Mouse (Mus musculus) stomach, postnatal 0 days (tissue): ENCODE results near the gene Amz2. TPM values are rescaled to one million over a fixed set of nuclear protein-coding genes. Genes with fewer than 3 reads are reported as not detected.
A peak's percentile ranks its signal among the peaks of the same experiment; 100 is the strongest.

Experiments
- ATAC-seq: fragments of 200-750 bp; cut with Nextera tagmentation; 2 replicates; pipeline ENCODE4 v1.8.0; 2017; ENCODE audit not compliant: low FRiP score, low TSS enrichment
- DNase-seq: peaks from one replicate; pipeline ENCODE4 v3.0.0-alpha.2; 2016; ENCODE audit warnings: low spot score
- H3K27ac ChIP-seq: fragments of 300-500 bp; sonication (generic); replicated peaks from 2 replicates; pipeline ENCODE4 v1.5.1; 2014; ENCODE audit warnings: mild to moderate bottlenecking, control low read depth
- H3K27me3 ChIP-seq: fragments of 300-500 bp; sonication (generic); 2 replicates; pipeline ENCODE4 v1.6.1; 2014; ENCODE audit warnings: low read length; ENCODE audit not compliant: control insufficient read depth, insufficient read depth
- H3K36me3 ChIP-seq: fragments of 300-500 bp; sonication (generic); 2 replicates; pipeline ENCODE4 v1.6.1; 2014; ENCODE audit warnings: low read length, mixed read lengths; ENCODE audit not compliant: control insufficient read depth, insufficient read depth
- H3K4me1 ChIP-seq: fragments of 300-500 bp; sonication (generic); replicated peaks from 2 replicates; pipeline ENCODE4 v1.6.1; 2014; ENCODE audit warnings: antibody characterized with exemption; ENCODE audit not compliant: control insufficient read depth, insufficient read depth
- H3K4me2 ChIP-seq: fragments of 300-500 bp; sonication (generic); replicated peaks from 2 replicates; pipeline ENCODE4 v1.6.1; 2014; ENCODE audit warnings: low read depth, mild to moderate bottlenecking, control low read depth, moderate library complexity
- H3K4me3 ChIP-seq: fragments of 300-500 bp; sonication (generic); 2 replicates; pipeline ENCODE4 v1.5.1; 2014; ENCODE audit warnings: low read depth, low read length, control low read depth
- H3K9ac ChIP-seq: fragments of 300-500 bp; sonication (generic); 2 replicates; pipeline ENCODE4 v1.6.1; 2014; ENCODE audit warnings: mild to moderate bottlenecking, low read length, control low read depth, mixed read lengths
- H3K9me3 ChIP-seq: fragments of 300-500 bp; sonication (generic); 2 replicates; pipeline ENCODE4 v1.6.1; 2016; ENCODE audit warnings: low read length; ENCODE audit not compliant: control insufficient read depth
- CTCF ChIP-seq: IDR thresholded peaks from 2 replicates; pipeline ENCODE4 v1.5.1; 2016; ENCODE audit warnings: antibody characterized with exemption, low read depth, mild to moderate bottlenecking, moderate library complexity
- EP300 ChIP-seq: optimal IDR thresholded peaks from 2 replicates; pipeline ENCODE3; 2016; ENCODE audit warnings: antibody characterized with exemption
- WGBS: fragments of 180-500 bp; shearing (Covaris S2); extraction: QIAGEN DNeasy Blood & Tissue Kit; methylation state at CpG from one replicate; pipeline ENCODE4 v1.1.7; 2014; 5-methylcytosine and 5-hydroxymethylcytosine counted together
- polyA plus RNA-seq: library from polyadenylated mRNA; unstranded; fragments of >200 nt; fragmentation: Nextera tagmentation; extraction: Ambion mirVana; gene quantifications from 2 replicates; pipeline ENCODE4 v1.2.1, GENCODE M21; 2015

Gene Amz2
- polyA plus RNA-seq, result 21.5 and 22.1 TPM in 2 replicates

- ATAC-seq (peak; percentile 96), DNase-seq (peak; percentile 100)
- H3K4me2 ChIP-seq, result peak within 1 kb of the TSS; percentile 64
- peak within 1 kb of the TSS; percentile 69 for H3K9ac ChIP-seq
- no peaks in the 10 kb centered on the region for H3K27me3 ChIP-seq
- no peaks in the 10 kb centered on the region; the same call in 1 of the 2 replicates for H3K4me1 ChIP-seq
- under 1% methylated on average over 62 of the region's 65 CpGs for WGBS
- no peaks in the 10 kb centered on the region; the same call in 1 of the 2 replicates for H3K9me3 ChIP-seq
- peak within 1 kb of the TSS; percentile 88 for H3K27ac ChIP-seq
- peak within 1 kb of the TSS; percentile 63 for H3K4me3 ChIP-seq
- 0 out of 2 replicates have a peak, but pooled peaks cover 4% of the 10 kb centered on the region for H3K36me3 ChIP-seq
- peak; percentile 90 for TF ChIP-seq CTCF
- no peak for TF ChIP-seq EP300
These were observed at the start of gene Amz2 for GRCm38 (mm10) chr11:109425392-109426271. Amz2 (plus strand) TSS chr11:109425946.

- no peak for DNase-seq
- H3K27ac ChIP-seq, result 0 out of 2 replicates have a peak overlapping the region, but pooled peaks have one; percentile 45
These were observed 49.1 kb upstream of the Amz2 start for GRCm38 (mm10) chr11:109376484-109377143.

DNA sequence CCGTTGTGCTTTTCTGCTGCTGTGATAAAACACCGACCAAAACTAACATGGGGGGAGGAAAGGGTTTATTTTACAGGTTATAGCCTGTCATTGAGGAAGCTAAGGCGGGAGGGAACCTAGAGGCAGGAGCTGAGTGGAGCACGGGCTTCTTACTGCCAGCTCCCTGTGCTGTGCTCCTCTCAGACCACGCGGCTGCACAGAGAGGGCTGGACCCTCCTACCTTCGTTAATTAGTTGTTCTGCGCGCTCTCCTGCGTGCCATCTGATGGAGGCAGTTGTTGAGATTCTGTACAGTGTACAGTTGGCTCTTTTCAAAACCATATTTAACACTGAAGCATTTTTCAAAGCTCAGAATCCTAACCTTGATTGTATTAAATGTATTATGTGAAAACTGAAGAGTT is 48.3 kb upstream of the Amz2 start:
- H3K36me3 ChIP-seq, result peaks cover 2% of the 10 kb centered on the region; the same call in 1 of the 2 replicates
- H3K27me3 ChIP-seq, result no peaks in the 10 kb centered on the region
- H3K9ac ChIP-seq, result 0 out of 2 replicates have a peak overlapping the region, but pooled peaks have one; percentile 18
- H3K27ac ChIP-seq, result 0 out of 2 replicates have a peak overlapping the region, but pooled peaks have one; percentile 18
- H3K9me3 ChIP-seq, result no peaks in the 10 kb centered on the region
- no peak overlapping the region for H3K4me3 ChIP-seq
- H3K4me2 ChIP-seq, result no peak overlapping the region
- ATAC-seq, result no peak
- 45% methylated on average over 10 of the region's 10 CpGs for WGBS
- H3K4me1 ChIP-seq, result peaks cover 6% of the 10 kb centered on the region
- TF ChIP-seq CTCF, result no peak
- TF ChIP-seq EP300, result no peak
- DNase-seq, result no peak

More at GRCm38 (mm10) chr11:109376484-109377143, 49.1 kb upstream of the Amz2 start:
- Histone ChIP-seq H3K4me3 (no peak overlapping the region), H3K27me3 (no peaks in the 10 kb centered on the region), H3K9me3 (no peaks in the 10 kb centered on the region), H3K4me2 (no peak overlapping the region), H3K4me1 (peaks cover 6% of the 10 kb centered on the region), H3K36me3 (peaks cover 2% of the 10 kb centered on the region; the same call in 1 of the 2 replicates), H3K9ac (no peak overlapping the region)
- no peak for ATAC-seq
- no peak for TF ChIP-seq CTCF
- no peak for TF ChIP-seq EP300
- WGBS, result 25% methylated on average over 7 of the region's 7 CpGs

GRCm38 (mm10) chr11:109378051-109378450 is 47.7 kb upstream of the Amz2 start:
- WGBS, result 43% methylated on average over 7 of the region's 7 CpGs
- Histone ChIP-seq H3K9ac (no peak overlapping the region), H3K27me3 (no peaks in the 10 kb centered on the region), H3K9me3 (no peaks in the 10 kb centered on the region), H3K4me2 (no peak overlapping the region), H3K4me3 (no peak overlapping the region), H3K4me1 (peaks cover 6% of the 10 kb centered on the region), H3K27ac (no peak overlapping the region), H3K36me3 (peaks cover 2% of the 10 kb centered on the region)
- ATAC-seq (no peak), DNase-seq (no peak)
- TF ChIP-seq EP300, result no peak

DNA sequence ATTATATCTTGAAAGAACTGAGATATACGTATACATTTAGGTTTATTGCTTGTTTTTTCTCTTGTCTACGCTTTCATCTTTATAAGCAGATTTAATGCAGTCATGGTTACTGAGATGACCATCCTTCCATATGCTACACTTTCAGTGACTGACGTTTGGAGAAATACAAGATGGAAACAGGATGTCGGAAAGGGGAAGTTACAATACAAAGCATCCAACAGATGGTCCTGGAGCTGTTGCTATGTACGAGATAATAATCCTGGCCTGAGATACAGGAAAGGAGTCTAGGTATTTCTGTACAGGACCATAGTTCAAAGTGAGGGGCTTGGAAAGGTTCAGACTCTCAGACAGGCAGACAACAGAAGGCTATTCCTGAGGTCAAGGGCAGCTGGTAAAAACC is 45.1 kb upstream of the Amz2 start:
- no peaks in the 10 kb centered on the region; the same call in 1 of the 2 replicates for H3K36me3 ChIP-seq
- ATAC-seq (no peak), DNase-seq (no peak)
- no peak overlapping the region for H3K4me2 ChIP-seq
- 73% methylated on average over 5 of the region's 5 CpGs for WGBS
- peaks cover 6% of the 10 kb centered on the region for H3K4me1 ChIP-seq
- no peak overlapping the region for H3K9ac ChIP-seq
- TF ChIP-seq EP300, result no peak
- no peaks in the 10 kb centered on the region for H3K9me3 ChIP-seq
- no peak overlapping the region for H3K27ac ChIP-seq
- H3K27me3 ChIP-seq, result no peaks in the 10 kb centered on the region
- H3K4me3 ChIP-seq, result no peak overlapping the region
